Mouse (Mus musculus): Measurements from ENCODE around the gene Catsper1. TPM values are rescaled to one million over a fixed set of nuclear protein-coding genes. Genes with fewer than 3 reads are reported as not detected.

Catsper1 gene
- total RNA-seq (2023): not detected

GRCm38 (mm10) chr19:5335441-5335840 is at the start of gene Catsper1:
Catsper1 (plus strand) TSS chr19:5335741.

GRCm38 (mm10) chr19:5294972-5295735 is 40.4 kb upstream of the Catsper1 start, which contains the start of gene Sf3b2:
Sf3b2 (minus strand) TSS chr19:5295455.

GRCm38 (mm10) chr19:5297903-5298800 is 37.4 kb upstream of the Catsper1 start, which contains the start of gene Gal3st3:
Gal3st3 (plus strand) TSS chr19:5298331.

GRCm38 (mm10) chr19:5349502-5349873 is 13.9 kb downstream of the Catsper1 start, which contains the start of gene Cst6:
Cst6 (minus strand) TSS chr19:5349574.

GRCm38 (mm10) chr19:5366175-5367052 is 30.9 kb downstream of the Catsper1 start, which contains the start of gene Eif1ad:
Eif1ad (plus strand) TSS chr19:5366741.

GRCm38 (mm10) chr19:5367053-5367359 is 31.5 kb downstream of the Catsper1 start, which contains the start of gene Banf1:
Banf1 (minus strand) TSS chr19:5367168.

GRCm38 (mm10) chr19:5388588-5389242 is 53.2 kb downstream of the Catsper1 start, which contains the start of gene Sart1:
Sart1 (minus strand) TSS chr19:5388703.

Other genes with a start within 250 kb of the Catsper1 start
- 10 to 100 TPM; 13.7 to 18.4 TPM for gene Yif1a, start 247.2 kb upstream of the Catsper1 start, total RNA-seq (2023)
- gene Cnih2, start 237.2 kb upstream of the Catsper1 start, total RNA-seq (2023): under 1 TPM; 0.27 to 0.93 TPM
- gene Rab1b, start 228.7 kb upstream of the Catsper1 start, total RNA-seq (2023): 100 to 1,000 TPM; 135 to 146 TPM
- gene Klc2, start 217.2 kb upstream of the Catsper1 start, total RNA-seq (2023): 10 to 100 TPM; 10.1 to 12.8 TPM
- 100 to 1,000 TPM; 105 to 106 TPM for gene Pacs1, start 62.6 kb upstream of the Catsper1 start, total RNA-seq (2023)
- 100 to 1,000 TPM; 199 to 214 TPM for gene Sf3b2, start 40.3 kb upstream of the Catsper1 start, total RNA-seq (2023)
- gene Gal3st3, start 37.4 kb upstream of the Catsper1 start, total RNA-seq (2023): not detected
- not detected for gene Cst6, start 13.8 kb downstream of the Catsper1 start, total RNA-seq (2023)
- 10 to 100 TPM; 21.3 to 25.1 TPM for gene Eif1ad, start 31.0 kb downstream of the Catsper1 start, total RNA-seq (2023)
- 10 to 100 TPM; 65.2 to 82.5 TPM for gene Banf1, start 31.4 kb downstream of the Catsper1 start, total RNA-seq (2023)
- 10 to 100 TPM; 96.2 to 98.5 TPM for gene Sart1, start 53.0 kb downstream of the Catsper1 start, total RNA-seq (2023)
- under 1 TPM in 1 of 2 experiments, not detected in 1; 0.20 TPM for gene Tsga10ip, start 66.8 kb downstream of the Catsper1 start, total RNA-seq (2023)
- gene Drap1, start 89.2 kb downstream of the Catsper1 start, total RNA-seq (2023): 100 to 1,000 TPM; 122 to 124 TPM
- 10 to 100 TPM; 38.8 to 44.7 TPM for gene AI837181, start 89.4 kb downstream of the Catsper1 start, total RNA-seq (2023)
- 10 to 100 TPM; 47.9 to 66.9 TPM for gene Fosl1, start 111.8 kb downstream of the Catsper1 start, total RNA-seq (2023)
- 1 to 10 TPM; 1.3 to 2.1 TPM for gene Ccdc85b, start 122.2 kb downstream of the Catsper1 start, total RNA-seq (2023)
- gene Fibp, start 124.9 kb downstream of the Catsper1 start, total RNA-seq (2023): 10 to 100 TPM; 51.1 to 59.5 TPM
- gene Ctsw, start 132.8 kb downstream of the Catsper1 start, total RNA-seq (2023): under 1 TPM; 0.69 to 0.79 TPM
- gene Efemp2, start 138.2 kb downstream of the Catsper1 start, total RNA-seq (2023): 1 to 10 TPM in 1 of 2 experiments, under 1 TPM in 1; 0.20 to 1.2 TPM
- 10 to 100 TPM; 19.9 to 20.9 TPM for gene Mus81, start 152.7 kb downstream of the Catsper1 start, total RNA-seq (2023)
- gene Cfl1, start 154.7 kb downstream of the Catsper1 start, total RNA-seq (2023): 1,000 to 10,000 TPM; 1,662 to 1,728 TPM
- 1 to 10 TPM in 1 of 2 experiments, under 1 TPM in 1; 0.88 to 1.6 TPM for gene 1700020D05Rik, start 168.0 kb downstream of the Catsper1 start, total RNA-seq (2023)
- gene Snx32, start 174.8 kb downstream of the Catsper1 start, total RNA-seq (2023): 1 to 10 TPM; 3.6 to 4.3 TPM
- under 1 TPM in 1 of 2 experiments, not detected in 1; 0.13 TPM for gene Ovol1, start 224.9 kb downstream of the Catsper1 start, total RNA-seq (2023)
- gene Ap5b1, start 232.3 kb downstream of the Catsper1 start, total RNA-seq (2023): 10 to 100 TPM; 69.1 to 69.3 TPM